Mouse (Mus musculus) spleen, adult 2 months (tissue): ENCODE measurements around the gene Atxn1. TPM values are rescaled to one million over a fixed set of nuclear protein-coding genes. Genes with fewer than 3 reads are reported as not detected.

Source experiments
- DNase-seq, 2 experiments: peaks; one replicate each; pipeline versions ENCODE4 v3.0.0 to v3.0.0-alpha.2; 2012 to 2021; ENCODE audit warnings: low spot score in 2 of 2, low read depth in 1 of 2
- H3K27ac ChIP-seq: fragments of 200-500 bp; 2 replicates; pipeline ENCODE4 v1.5.1; 2012; ENCODE audit warnings: low read length, inconsistent platforms; ENCODE audit not compliant: insufficient read depth
- H3K27me3 ChIP-seq: fragments of 200-500 bp; 2 replicates; pipeline ENCODE4 v1.6.1; 2012; ENCODE audit warnings: mild to moderate bottlenecking, moderate library complexity, low read length, inconsistent platforms; ENCODE audit not compliant: control insufficient read depth, insufficient read depth
- H3K36me3 ChIP-seq: fragments of 200-500 bp; 2 replicates; pipeline ENCODE4 v1.6.1; 2012; ENCODE audit warnings: mild to moderate bottlenecking, low read length, inconsistent platforms; ENCODE audit not compliant: control insufficient read depth, insufficient read depth
- H3K4me1 ChIP-seq: fragments of 200-500 bp; 2 replicates; pipeline ENCODE4 v1.6.1; 2011; ENCODE audit warnings: inconsistent platforms; ENCODE audit not compliant: control insufficient read depth, insufficient read depth, insufficient read length
- H3K4me3 ChIP-seq: fragments of 200-500 bp; 2 replicates; pipeline ENCODE4 v1.5.1; 2011; ENCODE audit warnings: mild to moderate bottlenecking, inconsistent platforms; ENCODE audit not compliant: insufficient read depth, insufficient read length; ENCODE audit errors: extremely low read depth
- CTCF ChIP-seq: fragments of 200-500 bp; IDR thresholded peaks from 2 replicates; pipeline ENCODE4 v1.5.1; 2011; ENCODE audit warnings: mild to moderate bottlenecking, inconsistent platforms; ENCODE audit not compliant: insufficient read depth, insufficient read length, insufficient replicate concordance; ENCODE audit errors: extremely low read depth
- POLR2A ChIP-seq: fragments of 200-500 bp; IDR thresholded peaks from 2 replicates; pipeline ENCODE4 v1.6.1; 2011; ENCODE audit warnings: low read depth, low read length, inconsistent platforms
- WGBS: fragments of 180-500 bp; shearing (Covaris S2); methylation state at CpG from one replicate; pipeline ENCODE4 v1.1.7; 2018; 5-methylcytosine and 5-hydroxymethylcytosine counted together
- polyA plus RNA-seq: library from polyadenylated mRNA; depleted of rRNA; stranded (reverse); fragments of >200 nt; gene quantifications from 2 replicates; pipeline ENCODE4 v1.2.3, GENCODE M21; 2012; rRNA removed

Gene Atxn1
- 10.6 and 10.9 TPM in 2 replicates for polyA plus RNA-seq

DNA sequence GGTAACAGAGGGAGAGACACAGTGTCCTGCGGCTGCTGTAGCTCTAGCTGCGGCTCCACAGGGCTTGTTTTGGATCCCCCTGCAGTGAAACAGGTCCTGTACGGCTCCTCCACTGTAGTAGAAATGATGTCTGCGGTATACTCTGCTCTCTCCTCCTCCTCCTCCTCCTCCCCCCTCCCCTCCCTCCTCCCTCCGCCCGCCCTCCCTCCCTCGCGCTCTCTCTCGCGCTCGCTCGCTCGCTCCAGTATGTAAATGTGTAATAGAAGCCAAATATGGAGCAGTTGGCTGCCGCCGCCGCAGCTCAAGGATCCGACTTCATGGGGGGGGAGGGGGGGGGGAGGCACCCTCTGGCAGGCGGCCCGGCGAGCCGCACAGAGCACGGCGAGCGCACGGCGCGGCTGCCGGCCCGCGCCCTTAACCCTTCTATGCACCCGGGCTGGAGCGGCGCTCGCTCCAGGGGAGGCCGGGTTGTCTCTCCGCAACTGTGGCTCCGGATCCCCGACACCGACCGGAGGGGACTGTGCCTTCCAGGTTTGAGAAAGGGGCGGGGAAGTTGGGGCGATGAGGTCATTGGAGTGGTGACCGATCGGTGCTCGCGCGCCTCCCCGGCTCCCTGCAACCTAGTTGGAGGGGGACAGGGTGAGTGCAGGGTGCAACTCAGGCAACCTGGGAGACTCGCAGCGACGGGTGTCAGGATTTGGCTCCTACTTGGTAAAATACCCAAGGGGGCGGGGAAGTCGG lies at the start of gene Atxn1:
Gene Atxn1, minus strand, starts transcription at position 156 of the 741 bp plus-strand sequence.
- peak in 1 of 2 experiments; percentile 43 for DNase-seq
- TF ChIP-seq POLR2A (no peak), CTCF (no peak)
- peaks cover 6% of the 10 kb centered on the region; the same call in 1 of the 2 replicates for H3K27me3 ChIP-seq
- peak within 1 kb of the TSS; percentile 85 for H3K27ac ChIP-seq
- H3K36me3 ChIP-seq = no peaks in the 10 kb centered on the region
- peaks cover 8% of the 10 kb centered on the region; the same call in 1 of the 2 replicates for H3K4me1 ChIP-seq
- WGBS = under 1% methylated on average over 42 of the region's 53 CpGs
- peak within 1 kb of the TSS; percentile 84 for H3K4me3 ChIP-seq

DNA sequence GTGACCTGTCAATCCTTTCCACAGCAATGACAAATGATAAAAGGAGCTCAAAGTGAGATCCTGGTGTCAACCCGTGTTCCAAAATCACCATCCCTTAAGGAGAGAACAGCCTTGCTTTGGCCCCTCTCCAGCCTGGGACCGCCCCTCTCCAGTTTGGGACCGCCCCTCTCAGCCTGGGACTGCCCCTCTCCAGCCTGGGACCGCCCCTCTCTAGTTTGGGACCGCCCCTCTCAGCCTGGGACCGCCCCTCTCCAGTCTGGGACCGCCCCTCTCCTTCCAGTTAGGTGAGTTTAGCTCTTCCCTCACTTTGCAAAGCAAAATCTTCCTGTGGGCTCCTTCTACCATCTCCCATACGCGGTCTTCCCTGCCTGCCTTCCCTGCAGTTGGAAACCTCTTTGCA lies 46.4 kb upstream of the Atxn1 start:
- 81% methylated on average over 8 of the region's 9 CpGs for WGBS
- TF ChIP-seq CTCF (no peak), POLR2A (no peak)
- DNase-seq = no peak
- Histone ChIP-seq H3K27me3 (no peaks in the 10 kb centered on the region), H3K27ac (no peak overlapping the region), H3K4me3 (no peak overlapping the region), H3K4me1 (no peaks in the 10 kb centered on the region), H3K36me3 (no peaks in the 10 kb centered on the region)

DNA sequence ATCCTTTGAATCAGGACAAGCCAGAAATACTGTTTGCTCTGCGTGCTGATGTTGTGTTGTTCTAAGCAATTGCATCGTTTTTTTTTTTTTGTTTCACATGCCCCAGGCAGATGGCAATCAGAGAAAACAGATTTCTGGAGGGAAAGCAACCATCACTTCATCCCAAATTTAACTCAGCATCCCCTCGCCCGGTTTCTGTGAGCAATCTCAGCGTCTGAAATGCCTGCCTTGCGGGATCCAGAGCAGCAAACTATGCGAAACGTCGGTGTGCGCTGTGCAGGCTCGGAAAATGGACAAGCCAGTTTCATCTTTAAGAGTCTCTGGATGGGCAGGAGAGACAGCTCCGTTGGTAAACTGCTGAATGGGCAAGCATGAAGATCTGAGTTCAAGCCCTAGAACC lies 45.3 kb upstream of the Atxn1 start:
- 87% methylated on average over 12 of the region's 12 CpGs for WGBS
- Histone ChIP-seq H3K4me1 (no peaks in the 10 kb centered on the region), H3K27me3 (no peaks in the 10 kb centered on the region), H3K4me3 (no peak overlapping the region), H3K36me3 (no peaks in the 10 kb centered on the region), H3K27ac (no peak overlapping the region)
- TF ChIP-seq POLR2A = no peak
- TF ChIP-seq CTCF = no peak
- DNase-seq = no peak

DNA sequence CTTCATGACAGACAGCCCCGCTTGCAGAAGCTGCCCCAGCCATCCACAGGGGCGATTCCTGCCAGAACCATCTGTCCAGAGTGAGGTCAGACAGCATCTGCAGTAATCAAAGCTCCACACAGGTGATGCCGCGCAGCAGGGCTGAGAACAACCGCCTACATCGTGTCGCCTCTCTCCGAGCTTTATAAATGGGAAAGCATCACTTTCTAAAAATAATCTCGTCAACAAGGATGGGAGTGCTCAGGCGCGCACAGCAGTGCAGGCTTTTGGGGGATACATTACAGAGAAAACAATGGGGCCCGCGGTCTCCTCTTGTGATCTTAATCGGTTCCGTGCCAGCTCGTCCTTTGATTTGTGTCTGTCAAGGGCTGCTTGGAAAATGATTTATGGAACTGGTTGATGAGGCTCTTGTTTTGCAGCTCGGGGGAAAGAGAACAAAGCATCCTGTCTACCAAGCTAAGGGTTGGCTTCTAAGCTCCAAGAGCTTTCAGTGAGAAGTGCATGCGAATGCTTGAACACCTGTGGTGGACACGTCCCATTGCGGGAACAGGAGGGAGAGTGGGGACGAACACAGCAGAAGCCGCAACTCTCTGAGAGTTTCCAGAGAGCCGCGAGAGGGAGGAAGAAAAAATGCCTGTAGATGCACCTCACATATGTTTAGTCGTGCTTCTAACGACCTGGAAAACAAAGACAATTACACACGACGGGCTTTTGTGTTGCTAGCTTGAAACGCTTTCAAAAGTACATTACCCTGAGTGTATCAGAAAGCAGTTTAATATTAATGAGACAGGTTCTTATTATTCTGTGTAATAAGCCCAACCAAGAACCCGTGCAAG lies 44.2 kb upstream of the Atxn1 start:
- 32% methylated on average over 30 of the region's 30 CpGs for WGBS
- Histone ChIP-seq H3K4me3 (no peak overlapping the region), H3K36me3 (no peaks in the 10 kb centered on the region), H3K27me3 (no peaks in the 10 kb centered on the region), H3K4me1 (no peaks in the 10 kb centered on the region), H3K27ac (no peak overlapping the region)
- TF ChIP-seq POLR2A (no peak), CTCF (no peak)
- no peak for DNase-seq

DNA sequence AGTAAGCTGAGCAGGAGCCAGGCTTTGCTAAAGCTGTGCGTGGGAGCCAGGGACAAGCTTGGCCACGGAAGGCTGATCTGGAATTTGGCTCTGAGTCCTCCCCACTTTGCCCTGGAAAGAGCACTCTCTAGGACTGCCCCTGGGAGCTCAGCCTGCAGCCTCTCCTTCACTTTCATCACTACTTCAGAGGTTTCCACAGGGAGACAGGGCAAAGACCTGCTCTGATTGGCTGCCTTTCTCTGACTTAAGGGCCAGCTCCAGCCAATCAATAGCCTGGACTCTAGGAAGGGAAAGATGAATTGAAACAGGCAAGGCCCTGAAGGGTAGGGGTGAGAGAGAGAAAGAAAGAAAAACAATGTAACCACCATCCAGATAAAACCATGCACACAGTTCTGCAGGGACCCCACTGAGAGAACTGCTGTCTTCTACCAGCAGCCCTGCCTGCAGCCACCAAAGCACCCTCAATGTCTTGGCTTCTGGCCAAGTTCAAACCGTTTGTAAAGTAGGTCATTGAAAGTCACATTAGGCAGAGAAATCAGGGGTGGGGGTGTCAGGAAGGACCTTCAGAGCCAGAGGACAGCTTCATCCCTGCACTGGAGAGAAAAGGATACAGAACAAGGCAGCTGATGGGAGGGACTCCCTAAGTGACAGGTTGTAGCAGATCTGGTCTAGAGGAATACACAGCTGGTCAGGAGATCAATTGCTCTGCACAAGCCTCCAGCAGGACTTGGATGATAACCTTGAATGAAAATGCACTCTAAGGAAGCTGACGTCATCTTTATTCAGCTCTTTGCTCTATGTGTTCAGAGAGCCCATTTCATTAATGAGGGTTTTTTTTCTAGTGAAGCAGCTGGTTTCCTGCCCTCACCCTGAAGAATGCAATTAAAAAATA lies 41.6 kb upstream of the Atxn1 start:
- WGBS = 57% methylated on average over 4 of the region's 4 CpGs
- H3K4me3 ChIP-seq = no peak overlapping the region
- TF ChIP-seq CTCF (no peak), POLR2A (no peak)
- no peaks in the 10 kb centered on the region for H3K27me3 ChIP-seq
- H3K4me1 ChIP-seq = no peaks in the 10 kb centered on the region
- H3K36me3 ChIP-seq = no peaks in the 10 kb centered on the region
- no peak for DNase-seq
- no peak overlapping the region for H3K27ac ChIP-seq

DNA sequence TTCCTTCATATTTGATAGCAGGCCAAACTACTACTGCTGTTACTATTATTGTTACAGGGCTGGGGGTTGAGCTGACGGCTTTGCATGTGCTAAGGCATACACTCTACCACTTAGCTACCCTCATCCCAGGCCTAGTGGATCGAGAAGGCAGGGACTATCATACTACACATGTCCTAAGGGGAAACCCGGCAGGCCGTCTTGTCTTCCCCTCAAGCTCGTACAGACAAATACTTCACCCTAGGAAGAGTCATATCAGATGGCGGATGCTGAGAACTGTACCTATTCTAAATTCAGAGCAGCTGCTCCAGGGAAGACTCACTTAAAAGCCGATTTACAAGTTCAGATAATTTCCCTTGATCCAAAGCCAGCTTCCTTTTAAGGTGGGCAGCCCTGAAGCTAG lies 40.8 kb upstream of the Atxn1 start:
- Histone ChIP-seq H3K27me3 (no peaks in the 10 kb centered on the region), H3K36me3 (no peaks in the 10 kb centered on the region), H3K4me3 (no peak overlapping the region), H3K4me1 (no peaks in the 10 kb centered on the region), H3K27ac (no peak overlapping the region)
- DNase-seq = no peak
- no peak for TF ChIP-seq POLR2A
- no peak for TF ChIP-seq CTCF
- 84% methylated on average over 7 of the region's 7 CpGs for WGBS
